Mouse (Mus musculus) kidney, postnatal 25 days (tissue): ENCODE measurements around the gene Tnfaip3.
A peak's percentile ranks its signal among the peaks of the same experiment; 100 is the strongest.

Source experiments
- DNase-seq, 2 experiments: peaks; one replicate each; pipeline ENCODE4 v3.0.0; 2021; ENCODE audit warnings: mixed read lengths in 2 of 2

The Tnfaip3 gene

DNA sequence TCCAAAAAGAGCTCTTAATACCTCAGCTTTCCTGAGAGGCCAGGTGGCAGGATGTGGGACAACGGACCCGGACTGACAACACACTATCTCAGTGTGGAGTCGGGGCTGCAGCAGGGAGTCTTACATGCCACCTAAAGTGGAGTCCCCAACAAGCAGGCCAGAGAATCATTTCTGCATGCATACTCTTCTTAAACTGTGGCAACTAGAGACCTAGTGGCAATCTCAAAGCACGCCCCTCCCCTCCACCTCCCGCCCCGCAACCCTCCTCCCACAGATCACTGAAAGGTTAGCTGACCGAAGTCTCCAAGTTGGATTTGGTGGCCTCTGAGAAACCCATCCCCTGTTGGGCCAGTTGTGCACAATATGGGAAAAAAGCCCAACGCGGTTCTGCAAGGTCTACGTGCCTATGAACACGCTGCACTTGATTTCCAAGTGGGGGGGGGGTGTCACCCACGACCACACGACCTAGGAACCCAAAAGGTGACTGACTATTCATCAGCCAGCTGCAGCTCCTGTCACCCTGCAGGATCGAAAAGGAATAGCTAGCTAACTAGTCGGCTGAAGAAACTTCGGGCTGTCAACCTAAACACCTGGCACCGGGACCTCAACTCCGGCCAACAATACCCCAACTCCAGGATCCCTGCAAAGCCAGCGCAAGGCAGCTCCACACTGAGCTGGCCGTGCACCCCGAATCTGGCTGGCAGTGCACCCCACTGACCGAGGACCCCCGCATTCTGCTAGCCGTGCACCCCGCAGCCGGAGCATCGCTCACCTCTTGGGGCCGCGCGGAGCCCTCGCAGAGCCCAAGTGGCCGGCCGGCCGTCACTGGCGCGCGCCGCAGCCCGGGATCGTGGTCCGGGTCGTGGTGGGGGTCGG, 838 bp downstream of the Tnfaip3 start:
- peak in 1 of 2 experiments; percentile 32 for DNase-seq

DNA sequence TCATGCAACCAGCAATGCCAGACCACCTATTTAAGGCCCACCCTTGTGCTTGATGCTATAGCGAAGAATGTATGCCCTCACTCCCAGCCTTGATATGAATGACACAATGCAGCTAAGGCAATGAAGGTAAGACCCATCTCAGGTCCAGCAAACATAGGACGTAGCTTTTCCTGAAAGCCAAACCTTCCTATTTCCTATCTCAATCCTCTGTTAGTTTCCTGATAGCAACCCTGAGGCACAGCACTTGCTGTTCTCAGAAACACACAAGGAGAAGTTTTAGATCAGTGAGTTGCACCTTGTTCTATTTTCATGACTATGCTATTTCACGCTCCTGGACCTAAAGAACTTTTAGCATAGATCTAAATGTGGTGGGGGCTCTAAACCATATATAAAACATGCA, 2.1 kb downstream of the Tnfaip3 start:
- DNase-seq, result no peak

DNA sequence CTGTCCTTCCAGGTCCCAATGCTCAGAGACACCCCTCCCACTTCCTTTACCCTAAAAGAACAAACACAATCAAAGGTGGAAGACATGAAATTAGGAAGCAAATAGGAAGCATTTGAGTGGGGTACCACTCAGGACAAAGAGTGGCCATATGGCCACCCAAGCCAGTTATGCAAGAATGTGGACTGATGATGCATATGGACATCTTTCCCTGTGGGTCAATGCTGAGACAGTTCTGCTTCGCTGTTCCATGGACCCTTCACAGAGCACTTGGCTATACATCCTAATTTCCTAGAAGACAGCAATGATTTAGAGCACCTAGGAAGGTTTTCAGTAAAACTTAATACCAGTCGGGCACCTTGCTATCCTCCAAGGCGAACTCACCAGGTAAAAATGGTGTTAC, 2.8 kb downstream of the Tnfaip3 start:
- DNase-seq, result no peak

DNA sequence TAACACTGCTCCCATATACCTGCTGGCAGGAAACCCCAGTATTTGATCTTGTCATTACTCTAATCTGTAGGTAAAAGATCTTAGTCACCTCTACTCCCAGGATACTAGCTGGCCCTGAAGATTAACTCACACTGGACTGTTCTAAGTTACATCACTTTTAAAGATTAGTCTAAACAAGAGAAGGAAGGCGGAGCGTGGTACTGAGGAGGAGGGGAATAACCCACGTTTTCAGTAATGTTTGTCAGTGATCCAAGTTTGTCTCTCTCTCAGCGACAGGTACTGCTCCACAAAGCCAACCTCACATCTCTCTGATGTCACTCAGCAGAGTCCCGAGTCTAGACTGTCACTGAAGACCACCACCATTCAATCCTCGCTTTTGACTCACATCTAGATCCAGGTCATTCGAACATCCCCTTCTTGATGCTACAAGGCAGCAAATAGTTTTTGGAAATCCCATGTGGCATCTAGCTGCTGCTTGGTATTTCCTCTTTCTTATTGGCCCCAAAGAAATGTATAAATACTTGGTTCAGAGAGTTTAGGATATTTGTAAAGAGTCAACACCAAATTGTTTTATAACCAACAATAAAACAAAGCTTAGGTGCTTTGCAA, 3.5 kb downstream of the Tnfaip3 start:
- no peak for DNase-seq

DNA sequence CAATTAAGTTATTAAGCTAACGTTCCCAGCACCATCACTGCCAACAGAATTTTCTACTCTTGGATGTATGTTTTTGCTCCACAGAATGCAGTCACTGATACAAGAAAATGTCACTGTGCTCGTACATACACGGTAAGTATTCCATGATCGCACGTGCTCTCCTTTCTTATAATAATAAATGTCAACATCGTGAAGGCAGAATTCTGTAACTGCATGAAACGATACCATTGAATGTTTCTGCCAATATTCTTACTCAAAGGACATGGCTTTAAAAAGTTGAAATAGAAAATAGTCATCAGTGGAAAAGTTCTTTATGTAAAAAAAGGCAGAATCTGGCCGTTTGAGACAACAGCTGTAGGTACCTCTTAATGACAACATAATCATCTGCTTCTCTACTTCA, 5.0 kb downstream of the Tnfaip3 start:
- DNase-seq, result no peak

DNA sequence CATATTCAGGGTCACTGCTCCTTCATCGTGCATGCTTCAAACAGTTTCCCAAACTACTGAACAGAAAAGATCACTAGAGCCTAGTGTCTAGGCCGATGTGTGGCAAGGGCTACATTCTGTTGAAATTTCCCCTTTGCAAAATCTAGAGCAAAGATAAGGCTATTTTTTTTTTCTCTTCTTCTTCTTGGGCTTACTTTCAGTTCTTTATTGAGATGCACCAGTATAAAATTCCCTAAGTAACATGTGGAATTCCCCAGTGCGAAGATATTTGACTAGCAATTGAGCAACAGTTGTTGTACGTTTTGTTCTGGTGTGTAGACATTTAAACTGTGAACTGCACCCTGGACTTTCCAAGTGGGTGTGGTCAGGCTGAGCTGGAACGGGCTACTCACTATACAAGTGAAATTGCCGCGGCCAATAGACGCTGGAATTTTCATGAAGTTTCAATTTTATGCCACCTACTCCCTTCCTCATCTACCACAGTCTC, 6.2 kb downstream of the Tnfaip3 start:
- DNase-seq, result peak; percentile 68 to 84

DNA sequence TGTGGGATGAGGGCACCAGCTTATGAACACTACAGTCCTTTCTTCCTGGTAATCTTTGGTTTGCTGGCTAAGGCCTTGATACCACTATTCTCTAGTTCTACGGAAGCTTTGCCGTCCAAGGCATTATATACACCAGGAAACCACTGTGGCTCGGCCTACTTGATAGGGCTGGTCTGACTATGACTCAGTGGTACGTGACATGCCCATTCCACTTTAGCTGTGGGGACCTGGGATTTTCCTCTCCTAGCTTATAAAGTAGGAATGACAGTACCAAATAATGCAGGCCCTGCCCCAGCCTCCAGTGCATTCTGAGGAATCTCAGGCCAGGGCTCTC, 6.9 kb downstream of the Tnfaip3 start:
- DNase-seq, result no peak

DNA sequence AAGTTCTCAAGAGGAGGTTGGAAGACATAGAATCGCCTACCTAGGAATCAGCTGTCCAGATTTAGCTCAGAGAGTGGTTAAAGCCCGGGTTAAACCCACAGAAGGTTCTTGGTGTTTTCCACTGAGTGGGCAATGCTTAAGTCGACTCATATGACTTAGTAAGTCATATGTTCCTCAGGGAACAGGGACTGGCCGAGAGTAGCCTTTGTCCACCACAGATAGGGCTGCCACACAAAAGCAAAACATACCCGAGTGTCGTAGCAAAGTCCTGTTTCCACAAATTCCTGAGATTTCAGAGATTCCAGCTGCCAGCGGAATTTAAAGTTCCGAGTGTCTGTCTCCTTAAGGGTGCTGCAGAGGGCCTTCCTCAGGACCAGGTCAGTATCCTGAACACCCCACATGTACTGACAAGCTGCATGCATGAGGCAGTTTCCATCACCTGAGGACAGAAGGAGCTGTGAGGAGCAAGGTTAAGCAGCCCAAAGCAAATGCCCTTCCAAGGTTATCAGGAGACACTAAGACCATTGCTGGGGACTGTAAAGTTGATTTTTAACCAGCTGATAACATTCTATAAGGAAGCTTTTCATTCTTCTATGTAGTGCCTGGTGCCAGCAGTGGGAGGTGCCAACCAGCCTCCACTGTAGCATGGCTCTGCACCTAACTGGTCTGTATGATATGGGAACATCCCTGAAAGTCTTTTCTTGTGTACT, 7.4 kb downstream of the Tnfaip3 start:
- no peak for DNase-seq

DNA sequence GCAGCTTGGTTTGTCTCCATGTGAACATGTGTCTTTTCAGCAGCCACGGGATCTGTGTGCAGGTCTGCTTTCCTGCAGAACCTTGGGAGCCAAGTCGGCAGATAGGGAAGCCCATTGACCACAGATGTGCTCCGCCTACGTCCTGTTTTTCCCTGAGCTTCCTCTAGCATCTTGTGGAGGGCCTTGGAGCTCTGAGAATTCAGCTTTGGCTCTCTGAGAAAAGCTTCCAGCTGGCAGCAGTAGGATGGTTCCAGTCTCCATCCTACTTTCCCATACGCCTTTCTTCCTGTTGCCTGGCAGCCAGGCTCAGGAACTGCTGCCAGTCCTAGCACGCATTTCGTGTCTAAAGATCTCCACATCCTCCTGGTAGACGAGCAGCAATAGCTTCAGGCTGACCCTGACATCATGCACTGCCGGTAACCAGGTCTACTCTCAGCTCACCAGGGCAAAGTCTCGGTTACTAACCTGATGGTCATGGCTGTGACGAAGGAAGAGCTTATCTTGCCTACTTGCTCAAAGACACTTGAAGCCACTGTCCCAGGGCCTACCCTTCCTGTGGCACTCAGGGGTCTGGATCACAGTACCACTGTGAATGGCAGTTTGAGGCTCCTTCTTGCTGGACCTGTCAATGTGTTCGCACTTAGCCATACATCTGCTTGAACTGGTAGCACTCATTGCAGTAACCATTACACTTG, 13.2 kb downstream of the Tnfaip3 start:
- DNase-seq, result no peak

DNA sequence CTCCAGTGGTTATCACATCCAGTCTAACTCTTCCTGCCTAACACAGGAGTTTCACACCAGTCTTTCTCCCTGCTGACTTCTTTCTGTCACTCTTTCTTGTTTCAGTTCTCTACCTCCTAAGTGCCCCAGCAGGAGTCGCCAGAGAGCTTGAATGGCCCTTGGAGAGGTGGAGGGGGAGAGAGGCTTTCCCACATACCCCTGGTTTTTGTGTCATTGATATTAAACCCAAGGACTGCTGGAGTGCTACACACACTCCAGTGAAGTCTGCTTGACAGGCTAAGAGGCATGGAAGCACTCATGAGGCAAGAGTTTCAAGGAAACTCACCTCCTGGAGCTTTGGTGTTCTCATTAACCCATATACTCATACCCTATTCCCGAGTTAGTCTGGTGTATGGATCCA, 16.0 kb downstream of the Tnfaip3 start:
- peak in 1 of 2 experiments; percentile 34 for DNase-seq

DNA sequence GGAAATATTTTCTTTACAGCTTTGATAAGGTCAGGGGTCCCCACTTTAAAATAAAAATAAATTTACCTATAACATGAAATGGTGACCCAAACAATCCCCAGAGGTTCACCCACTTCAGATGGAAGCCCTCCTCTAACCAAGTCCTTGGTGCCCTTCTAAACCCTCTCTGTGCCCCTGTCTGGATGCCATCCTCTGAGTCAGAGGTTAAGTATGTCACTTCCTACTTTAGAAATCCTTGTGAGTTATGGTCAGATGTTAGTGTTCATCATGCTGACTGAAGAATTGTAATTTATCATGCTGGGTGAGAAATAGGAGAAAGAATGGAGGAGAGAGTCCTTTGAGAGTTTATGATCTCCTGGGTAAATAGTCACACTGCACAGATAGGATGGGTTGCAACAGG, 19.1 kb downstream of the Tnfaip3 start:
- no peak for DNase-seq

DNA sequence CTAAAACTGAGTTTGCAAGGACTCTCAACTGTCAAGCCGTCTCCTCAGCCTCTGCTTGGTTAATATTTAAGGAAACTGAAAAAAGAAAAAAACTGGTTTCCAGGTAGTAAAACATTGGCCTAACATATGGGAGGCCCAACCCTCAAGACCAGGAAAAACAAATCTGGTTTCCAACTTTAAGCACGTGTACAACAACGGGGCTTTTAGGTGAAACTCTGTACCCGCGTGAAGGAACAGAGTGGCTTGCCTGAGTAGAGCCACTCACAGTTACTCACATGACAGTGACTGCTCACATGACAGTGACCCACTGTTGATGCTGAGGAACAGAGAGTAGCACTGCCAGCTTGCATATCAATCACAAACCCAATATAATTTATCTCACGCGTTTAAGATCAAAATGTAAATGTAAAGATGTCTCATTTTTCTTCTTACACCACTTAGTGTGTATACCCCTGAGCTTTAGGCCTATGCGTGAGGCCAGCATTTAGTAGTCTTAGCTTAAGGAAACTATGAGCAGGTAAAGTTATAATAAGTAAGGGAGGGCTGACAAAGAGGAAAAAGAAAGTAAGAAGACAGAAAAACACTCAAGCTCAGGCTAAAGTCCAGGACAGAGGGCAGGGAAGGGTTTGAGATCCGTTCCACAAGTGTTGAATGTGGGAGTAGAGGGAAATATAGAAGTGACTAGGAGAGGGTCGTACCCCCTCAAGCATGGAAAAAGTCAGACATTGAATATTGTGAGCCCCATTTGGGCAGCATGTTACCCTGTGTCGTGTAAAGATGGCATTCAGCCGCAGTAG, 19.8 kb downstream of the Tnfaip3 start:
- peak; percentile 32 to 50 for DNase-seq

DNA sequence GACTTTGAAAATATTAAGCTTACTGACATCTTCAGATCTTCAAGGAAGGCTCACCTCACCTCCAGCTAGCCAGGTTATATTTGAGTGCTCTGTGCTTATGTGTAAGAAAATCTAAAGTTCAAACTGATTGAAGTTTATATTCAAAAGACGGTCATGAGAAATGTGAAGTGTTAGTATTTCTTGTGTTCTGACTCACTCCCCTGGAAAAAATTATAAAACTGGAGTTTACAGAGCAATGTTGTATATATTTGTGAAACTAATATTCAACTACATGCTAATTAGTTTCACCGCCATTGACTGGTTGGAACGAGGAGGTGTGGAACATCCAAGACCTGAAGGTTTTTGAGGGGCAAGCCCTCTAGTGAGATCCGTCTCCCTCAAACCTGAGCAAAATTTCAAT, 22.5 kb downstream of the Tnfaip3 start:
- no peak for DNase-seq

DNA sequence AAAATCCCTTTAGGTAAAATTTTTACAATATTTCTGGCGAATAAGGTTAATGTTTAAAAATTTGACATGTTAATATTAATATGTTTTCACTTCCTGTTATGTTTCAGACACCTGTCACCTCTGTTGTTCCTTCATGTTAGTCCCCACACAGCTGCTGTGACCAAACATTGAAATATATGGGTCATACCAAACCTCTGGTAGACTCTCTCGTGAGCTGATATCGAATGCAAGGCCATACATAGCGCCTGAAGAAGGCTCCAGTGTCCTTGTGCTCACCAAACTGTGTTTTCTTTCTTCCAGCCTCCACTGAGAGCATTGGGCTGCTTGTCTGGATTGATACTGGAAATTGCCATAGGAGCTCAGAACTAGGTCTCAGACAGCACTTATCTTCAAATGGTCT, 24.4 kb downstream of the Tnfaip3 start:
- DNase-seq, result no peak

DNA sequence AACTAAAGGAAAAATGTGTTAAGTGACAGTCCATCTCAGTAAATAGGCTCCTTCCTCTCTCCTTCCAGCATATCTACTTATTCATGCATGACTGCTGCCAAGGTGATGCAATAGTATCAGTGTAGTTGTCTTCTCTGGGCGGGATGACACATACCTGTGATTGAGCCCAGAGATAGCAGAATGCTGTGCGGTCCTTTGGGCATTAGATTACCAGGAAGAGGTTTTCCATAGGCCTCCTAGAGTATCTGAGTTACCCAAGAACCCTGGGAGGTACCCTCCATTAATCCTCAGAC, 27.6 kb downstream of the Tnfaip3 start:
- no peak for DNase-seq

DNA sequence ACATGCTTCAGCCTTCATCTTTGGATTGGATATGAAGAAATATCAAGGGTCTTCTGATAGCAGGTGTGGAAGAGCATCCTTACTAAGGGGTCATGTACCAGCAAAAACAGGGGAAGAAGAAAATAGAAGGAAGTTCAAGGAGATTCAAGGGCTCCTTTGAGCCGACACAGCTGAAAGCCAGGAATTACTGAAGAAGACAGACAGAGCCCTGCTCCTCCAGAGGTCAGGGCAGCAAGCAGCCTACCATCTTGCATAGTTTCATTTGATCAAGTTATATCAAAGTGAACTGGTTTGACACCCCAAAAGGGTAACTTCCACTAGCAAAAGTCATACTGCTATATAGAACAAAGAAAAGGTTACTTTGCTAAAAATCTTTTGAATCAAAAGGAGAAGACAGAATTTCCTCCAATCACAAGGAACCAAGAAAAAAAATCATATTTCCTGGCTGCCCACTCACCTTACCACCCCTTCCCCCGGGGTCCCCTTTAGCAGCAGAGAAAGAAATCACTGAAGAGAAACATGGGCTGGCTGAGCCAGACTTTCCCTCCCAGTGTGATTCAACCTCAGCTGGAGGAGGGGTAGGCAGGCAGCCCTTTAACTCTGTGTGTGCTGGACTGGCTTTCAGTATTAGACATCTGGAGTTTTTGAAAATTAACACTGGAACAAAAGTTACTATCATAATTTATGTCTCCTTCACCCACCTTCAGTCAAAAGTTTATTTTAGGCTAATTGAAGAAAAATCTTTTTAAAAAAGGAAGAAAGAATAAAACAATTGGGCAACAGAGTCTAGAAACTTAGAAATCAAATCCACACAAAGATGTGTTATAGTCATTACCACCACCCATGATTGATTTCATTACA, 28.2 kb downstream of the Tnfaip3 start:
- no peak for DNase-seq

DNA sequence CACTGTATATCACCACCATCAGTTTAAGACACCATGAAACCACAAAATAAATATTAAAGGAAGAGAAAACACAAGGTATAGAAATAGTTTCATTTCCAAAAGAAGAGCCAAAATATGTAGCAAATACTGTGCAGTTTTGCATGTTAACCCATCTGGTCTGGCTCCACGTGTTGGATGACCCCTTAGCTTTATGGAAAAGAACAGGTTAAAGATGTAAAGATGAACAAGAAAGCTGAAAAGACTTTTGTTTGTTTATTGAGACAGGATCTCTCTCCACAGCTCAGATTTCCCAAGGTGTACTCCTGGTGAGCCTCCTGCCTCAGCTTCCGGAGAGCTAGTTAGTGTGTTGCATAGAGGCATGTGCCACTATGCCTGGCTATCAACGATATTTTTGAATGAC, 29.9 kb downstream of the Tnfaip3 start:
- DNase-seq, result no peak

DNA sequence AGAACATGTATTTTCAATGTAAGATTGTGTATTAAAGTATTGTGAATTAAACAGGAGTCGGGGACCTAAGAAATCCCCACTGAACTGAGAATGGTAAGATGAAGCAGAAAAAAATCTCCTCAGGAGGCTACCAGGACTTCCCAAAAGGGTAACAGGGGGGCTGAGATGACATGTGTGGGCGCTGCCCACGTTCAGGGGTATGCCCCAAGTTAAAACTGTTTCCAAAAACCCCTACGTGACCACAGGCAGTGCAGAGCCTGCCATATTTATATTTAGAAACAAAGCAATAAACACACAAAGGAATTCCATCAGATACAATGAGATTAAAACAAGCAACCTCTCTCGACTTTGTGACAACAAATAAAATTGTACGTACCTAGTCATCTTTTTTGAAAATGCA, 31.9 kb downstream of the Tnfaip3 start:
- no peak for DNase-seq

DNA sequence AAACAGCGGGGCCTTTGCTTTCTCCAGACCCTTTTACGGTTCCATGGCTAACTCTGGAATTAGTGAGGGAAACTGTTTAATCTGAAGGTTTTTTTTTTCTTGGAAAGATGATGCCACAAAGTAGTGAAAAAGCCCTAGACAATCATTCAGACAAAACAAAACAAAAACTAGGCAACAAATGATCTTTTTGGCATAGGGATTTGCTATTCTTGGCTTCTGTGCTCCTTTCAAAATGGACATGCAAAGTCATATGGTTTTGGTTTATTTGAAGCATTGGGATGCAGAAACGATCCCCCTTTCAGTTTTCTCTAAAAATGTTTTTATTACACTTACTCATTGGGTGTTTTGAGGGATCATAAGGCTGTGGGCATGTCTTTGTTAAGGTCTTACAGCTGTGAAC, 41.0 kb downstream of the Tnfaip3 start:
- DNase-seq, result no peak

DNA sequence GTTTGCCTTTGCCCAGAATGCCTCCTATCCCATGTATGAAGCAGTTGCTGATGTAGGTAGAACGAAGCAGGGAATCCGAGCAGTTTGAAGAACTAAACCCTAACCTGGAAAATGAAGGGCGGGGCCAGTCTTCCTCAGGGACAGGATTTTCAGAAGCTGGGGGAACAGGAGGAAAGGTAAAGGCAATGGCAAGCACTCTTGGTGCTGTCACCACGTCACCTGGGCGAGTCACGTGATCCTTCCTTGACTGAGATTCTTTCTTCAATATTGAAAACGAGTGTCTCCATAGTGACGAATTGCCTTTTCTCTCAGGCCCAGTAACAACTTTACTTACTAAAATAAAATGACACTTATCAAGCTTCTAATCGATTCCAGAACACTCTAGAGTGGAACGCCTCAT, 48.6 kb downstream of the Tnfaip3 start:
- DNase-seq, result no peak

DNA sequence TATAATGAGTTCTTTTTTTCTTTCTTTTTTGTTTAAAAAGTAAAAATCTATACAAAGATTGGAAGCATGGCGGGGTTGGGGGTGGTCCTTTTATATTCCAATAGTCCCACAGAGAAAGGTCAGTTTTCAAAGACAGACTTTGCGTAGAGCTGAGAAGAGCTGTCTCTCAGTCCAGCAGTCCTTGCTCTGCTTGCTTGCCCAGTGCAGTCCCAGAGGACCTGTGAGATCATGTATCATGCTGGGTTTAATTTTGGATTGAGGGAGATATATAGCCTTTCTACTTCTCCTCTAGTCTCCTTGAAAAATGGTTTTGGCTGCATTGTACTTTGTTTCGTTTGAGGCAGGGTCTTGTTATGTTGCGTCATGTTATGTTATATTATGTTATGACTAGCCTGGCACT, 49.9 kb downstream of the Tnfaip3 start:
- peak in 1 of 2 experiments; percentile 25 for DNase-seq

DNA sequence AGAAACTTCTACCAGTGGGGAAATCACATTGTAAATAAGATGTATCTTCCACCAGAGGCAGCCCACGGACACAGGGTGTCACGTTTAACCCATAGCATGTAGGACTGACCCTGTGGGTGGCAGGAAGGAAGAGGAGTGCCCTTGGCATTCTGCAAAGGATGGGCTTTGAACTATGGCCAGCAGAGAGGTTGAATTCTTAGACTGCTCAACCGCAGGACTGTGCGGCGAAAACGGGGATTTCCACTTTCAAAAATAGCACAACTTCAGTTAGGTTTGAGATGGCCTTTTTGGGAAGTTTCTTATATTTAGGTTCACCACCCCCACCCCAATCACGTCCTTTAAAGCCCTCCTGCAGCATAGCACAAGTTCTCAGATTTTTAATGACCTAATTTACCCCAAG, 50.6 kb downstream of the Tnfaip3 start:
- DNase-seq, result peak; percentile 10 to 43
